Mouse (Mus musculus) brown adipose tissue, adult 24 weeks (tissue): ENCODE data around the gene Glt1d1. TPM values are rescaled to one million over a fixed set of nuclear protein-coding genes. Genes with fewer than 3 reads are reported as not detected.

Experiments used
- H3K27ac ChIP-seq: fragments of 200-500 bp; replicated peaks from 2 replicates; pipeline ENCODE4 v1.5.1; 2012; ENCODE audit warnings: low read depth, mild to moderate bottlenecking, low read length
- H3K4me1 ChIP-seq: fragments of 200-500 bp; 2 replicates; pipeline ENCODE4 v1.6.1; 2012; ENCODE audit warnings: low read length, mixed read lengths; ENCODE audit not compliant: control insufficient read depth, insufficient read depth, insufficient read length
- H3K4me3 ChIP-seq: fragments of 200-500 bp; 2 replicates; pipeline ENCODE4 v1.5.1; 2012; ENCODE audit warnings: low read depth, mild to moderate bottlenecking, low read length, moderate library complexity; ENCODE audit not compliant: insufficient read depth
- polyA plus RNA-seq: library from polyadenylated mRNA; stranded (reverse); fragments of >200 nt; gene quantifications from 2 replicates; pipeline ENCODE4 v1.2.4, GENCODE M21; 2012; ENCODE audit not compliant: missing spikeins, insufficient read depth, insufficient read length

Gene Glt1d1
- polyA plus RNA-seq, 1 experiment = not detected

DNA sequence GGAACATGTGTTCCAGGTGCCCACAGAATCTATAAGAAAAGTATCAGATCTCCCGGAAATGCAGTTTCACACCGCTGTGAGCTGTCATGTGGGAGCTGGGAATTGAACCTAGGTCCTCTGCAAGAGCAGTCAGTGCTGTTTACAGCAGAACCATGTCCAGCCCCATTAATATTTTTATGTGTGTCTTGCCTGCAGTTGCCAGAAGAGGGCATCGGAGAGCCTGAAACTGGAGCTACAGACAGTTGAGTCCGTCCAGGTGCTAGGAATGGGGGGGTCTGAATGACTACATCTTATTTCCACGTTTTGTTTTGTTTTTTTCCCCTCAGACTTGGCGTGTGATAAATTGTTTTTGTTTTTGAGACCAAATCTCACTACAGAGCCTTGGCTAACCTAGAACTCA lies 16.0 kb downstream of the Glt1d1 start:
- no peak overlapping the region for H3K27ac ChIP-seq
- no peaks in the 10 kb centered on the region for H3K4me1 ChIP-seq
- H3K4me3 ChIP-seq = no peak overlapping the region

DNA sequence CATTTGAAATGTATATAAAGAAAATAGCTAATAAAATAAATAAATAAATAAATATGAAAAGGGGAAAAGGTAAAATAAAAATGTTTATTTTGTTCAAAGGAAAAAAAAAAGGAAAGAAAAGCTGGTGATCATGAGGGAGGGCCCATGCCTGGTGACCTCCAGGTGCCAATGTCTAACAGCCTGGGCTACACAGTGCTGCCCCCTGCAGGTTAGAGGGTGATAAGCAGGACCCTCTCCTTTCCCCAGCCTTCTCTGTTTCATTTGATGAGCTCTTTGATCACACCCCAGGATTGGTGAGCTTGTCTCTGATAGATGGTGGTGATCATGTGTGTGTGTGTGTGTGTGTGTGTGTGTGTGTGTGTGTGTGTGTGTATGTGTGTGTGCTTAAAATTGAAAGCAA lies 17.0 kb downstream of the Glt1d1 start:
- Histone ChIP-seq H3K4me3 (no peak overlapping the region), H3K4me1 (no peaks in the 10 kb centered on the region), H3K27ac (no peak overlapping the region)

DNA sequence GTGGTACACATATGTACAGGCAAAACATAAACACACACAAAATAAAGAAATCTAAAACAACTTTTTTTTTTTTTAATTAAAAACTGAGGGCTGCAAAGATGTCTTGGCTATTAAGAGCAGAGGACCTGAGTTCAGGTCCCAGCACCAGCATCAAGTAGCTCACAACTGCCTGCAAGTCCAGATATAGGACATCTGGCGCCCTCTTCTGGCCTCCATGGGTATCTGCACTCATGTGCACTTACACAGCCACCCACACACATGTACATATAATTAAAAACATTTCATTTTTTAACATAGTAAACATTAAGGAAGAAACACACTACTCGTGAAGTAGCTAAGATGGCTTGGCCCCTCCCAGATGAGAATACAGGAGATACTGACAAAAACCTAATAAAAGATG lies 26.2 kb downstream of the Glt1d1 start:
- Histone ChIP-seq H3K4me3 (no peak overlapping the region), H3K27ac (no peak overlapping the region), H3K4me1 (no peaks in the 10 kb centered on the region)

DNA sequence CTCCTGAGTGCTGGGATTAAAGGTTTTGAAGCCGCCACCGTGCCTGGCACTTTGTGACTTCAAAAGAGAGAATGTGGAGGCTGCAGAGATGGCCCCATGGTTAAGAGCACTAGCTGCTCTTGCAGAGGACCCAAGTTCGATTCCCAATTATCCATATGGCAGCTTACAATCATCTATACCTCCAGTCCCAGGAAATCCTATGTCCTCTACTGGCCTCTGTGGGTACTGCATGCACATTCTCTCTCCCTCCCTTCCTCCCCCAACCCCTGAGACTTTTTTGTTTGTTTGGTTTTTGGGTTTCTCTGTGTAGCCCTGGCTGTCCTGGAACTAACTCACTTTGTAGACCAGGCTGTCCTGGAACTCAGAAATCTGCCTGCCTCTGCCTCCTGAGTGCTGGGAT lies 27.2 kb downstream of the Glt1d1 start:
- Histone ChIP-seq H3K4me3 (no peak overlapping the region), H3K27ac (no peak overlapping the region), H3K4me1 (no peaks in the 10 kb centered on the region)

DNA sequence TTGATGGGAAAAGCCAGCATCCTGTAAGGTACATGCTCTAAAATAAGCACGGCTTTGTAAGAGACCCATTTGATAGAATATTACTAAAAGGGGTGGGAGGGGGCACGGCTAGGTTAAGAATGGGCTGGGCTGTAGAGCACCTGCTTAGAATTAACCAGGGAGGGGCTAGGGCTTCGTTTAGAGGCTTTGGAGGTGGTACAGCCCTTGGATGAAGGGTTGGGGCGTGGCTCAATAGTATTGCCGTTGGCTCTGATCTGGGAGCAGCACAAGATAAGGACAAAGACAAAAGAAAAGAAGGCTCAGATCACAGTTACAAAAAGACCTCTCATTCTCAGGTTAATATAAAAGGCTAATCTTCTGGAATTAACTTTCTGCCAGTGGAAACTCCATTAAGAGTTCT lies 28.2 kb downstream of the Glt1d1 start:
- H3K4me3 ChIP-seq = no peak overlapping the region
- H3K4me1 ChIP-seq = no peaks in the 10 kb centered on the region
- H3K27ac ChIP-seq = no peak overlapping the region

DNA sequence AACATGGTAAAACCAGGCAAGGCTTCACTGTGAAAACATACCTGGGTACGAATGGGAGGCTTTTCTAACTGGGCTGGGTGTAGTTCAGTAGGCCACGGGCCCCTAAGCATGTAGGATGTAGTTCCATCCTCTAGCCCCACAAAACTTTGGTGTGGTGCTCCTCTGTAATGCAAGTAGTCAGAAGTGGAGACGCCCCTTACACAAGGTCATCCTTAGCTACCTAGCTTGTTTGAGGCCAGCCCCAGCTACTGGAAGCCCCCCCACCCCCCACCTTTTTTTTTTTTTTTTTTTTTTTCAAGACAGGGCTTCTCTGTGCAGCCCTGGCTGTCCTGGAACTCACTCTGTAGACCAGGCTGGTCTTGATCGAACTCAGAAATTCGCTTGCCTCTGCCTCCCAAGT lies 28.9 kb downstream of the Glt1d1 start:
- H3K4me3 ChIP-seq = no peak overlapping the region
- H3K27ac ChIP-seq = no peak overlapping the region
- H3K4me1 ChIP-seq = no peaks in the 10 kb centered on the region

DNA sequence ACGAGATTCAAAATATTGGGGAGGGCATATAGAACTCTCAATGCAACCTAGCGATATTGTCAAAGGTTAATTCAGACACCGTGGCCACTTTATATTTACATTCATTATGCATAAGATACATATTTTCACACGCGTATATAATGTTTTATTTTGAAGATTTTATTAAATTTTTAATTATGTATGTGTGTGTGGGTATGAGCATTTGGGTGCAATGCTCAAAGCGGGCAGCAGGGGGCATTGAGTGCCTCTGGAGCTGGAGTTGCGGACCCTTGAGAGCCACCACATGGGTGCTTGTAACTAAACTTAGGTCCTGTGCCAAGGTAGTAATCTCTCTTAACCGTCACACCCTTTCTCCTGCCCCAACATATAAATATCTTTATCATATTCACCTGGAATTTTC lies 41.9 kb downstream of the Glt1d1 start:
- H3K4me3 ChIP-seq = no peak overlapping the region
- H3K27ac ChIP-seq = no peak overlapping the region
- H3K4me1 ChIP-seq = no peaks in the 10 kb centered on the region

DNA sequence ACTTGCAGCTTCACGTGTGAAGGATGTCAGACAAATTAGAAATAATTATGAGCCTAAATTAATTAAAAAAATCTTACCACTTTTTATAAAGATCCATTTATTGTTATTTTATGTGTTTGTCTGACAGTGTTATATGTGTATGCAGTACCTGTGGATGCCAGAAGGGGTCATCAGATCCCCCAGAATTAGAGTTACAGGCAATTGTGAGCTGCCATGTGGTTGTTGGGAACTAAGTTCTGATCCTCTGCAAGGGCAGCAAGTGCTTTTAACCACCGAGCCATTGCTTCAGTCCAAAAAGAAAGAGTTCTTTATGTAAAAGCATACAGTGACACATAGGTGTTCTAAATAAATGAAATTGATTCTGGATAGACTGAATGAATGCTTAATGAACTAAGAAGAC lies 45.5 kb downstream of the Glt1d1 start:
- H3K4me3 ChIP-seq = no peak overlapping the region
- no peak overlapping the region for H3K27ac ChIP-seq
- H3K4me1 ChIP-seq = no peaks in the 10 kb centered on the region

DNA sequence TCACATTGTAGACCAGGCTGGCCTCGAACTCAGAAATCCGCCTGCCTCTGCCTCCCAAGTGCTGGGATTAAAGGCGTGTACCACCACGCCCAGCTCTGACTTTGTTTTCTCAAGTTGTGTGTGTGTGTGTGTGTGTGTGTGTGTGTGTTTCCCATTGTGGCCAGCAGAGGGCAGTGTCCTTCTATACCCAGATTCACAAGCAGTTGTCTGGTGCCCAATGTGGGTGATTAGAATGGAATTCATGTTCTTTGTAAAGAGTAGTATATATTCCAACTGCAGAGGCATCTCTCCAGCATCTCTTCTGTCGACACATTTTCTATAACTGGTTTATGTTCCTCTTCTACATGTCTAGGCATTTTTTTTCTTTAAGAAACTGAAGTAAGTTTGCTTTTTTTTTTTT lies 46.4 kb downstream of the Glt1d1 start:
- Histone ChIP-seq H3K4me1 (no peaks in the 10 kb centered on the region), H3K4me3 (no peak overlapping the region), H3K27ac (no peak overlapping the region)

DNA sequence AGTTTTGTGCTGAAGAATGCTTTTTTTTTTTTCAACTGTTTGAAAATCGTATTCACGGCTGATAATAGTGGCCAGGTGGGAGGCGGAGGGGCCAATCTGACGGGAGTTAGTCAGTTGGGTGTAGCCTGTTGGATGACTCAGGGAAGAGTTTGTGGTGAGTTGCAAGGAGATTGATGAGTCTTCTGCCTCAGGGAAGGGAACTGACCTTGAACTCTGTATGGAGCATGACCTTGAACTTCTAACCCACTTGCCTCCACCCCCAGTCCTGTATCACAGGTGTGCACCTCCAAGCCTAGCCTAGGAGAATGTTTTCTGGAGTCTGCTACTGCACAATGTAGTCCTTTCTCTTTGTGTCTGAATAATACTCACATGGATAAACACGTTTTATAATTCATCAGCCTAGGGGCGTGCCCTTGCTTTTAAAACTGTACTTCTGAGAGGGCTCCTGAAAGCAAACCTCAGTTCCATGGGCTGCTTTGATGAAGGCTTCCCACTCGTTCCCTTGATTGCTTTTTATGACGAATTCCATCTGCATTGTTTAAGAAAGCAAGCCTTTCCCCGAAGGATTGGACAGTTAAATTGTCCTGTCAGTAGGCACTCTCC lies 56.6 kb downstream of the Glt1d1 start:
- Histone ChIP-seq H3K4me1 (no peaks in the 10 kb centered on the region), H3K4me3 (no peak overlapping the region), H3K27ac (no peak overlapping the region)

DNA sequence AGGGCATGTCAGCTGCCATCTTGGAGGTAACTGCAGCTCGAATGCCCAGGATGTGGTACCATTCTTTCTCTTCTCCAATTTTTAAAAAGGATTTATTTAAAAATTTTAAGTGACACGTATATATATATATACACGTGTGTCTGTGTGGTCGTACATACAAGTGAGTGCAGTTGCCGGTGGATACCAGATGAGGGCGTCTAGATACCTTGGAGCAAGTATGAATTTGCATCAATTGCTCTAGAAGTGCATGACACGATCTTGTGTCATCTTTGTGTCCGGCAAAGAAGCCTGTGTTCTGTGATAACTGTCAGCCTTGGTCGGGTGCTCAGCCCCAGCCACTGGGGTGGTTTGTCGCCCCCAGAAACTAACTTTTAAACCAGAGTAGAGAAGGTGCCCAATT lies 59.0 kb downstream of the Glt1d1 start:
- H3K4me1 ChIP-seq = no peaks in the 10 kb centered on the region
- no peak overlapping the region for H3K4me3 ChIP-seq

DNA sequence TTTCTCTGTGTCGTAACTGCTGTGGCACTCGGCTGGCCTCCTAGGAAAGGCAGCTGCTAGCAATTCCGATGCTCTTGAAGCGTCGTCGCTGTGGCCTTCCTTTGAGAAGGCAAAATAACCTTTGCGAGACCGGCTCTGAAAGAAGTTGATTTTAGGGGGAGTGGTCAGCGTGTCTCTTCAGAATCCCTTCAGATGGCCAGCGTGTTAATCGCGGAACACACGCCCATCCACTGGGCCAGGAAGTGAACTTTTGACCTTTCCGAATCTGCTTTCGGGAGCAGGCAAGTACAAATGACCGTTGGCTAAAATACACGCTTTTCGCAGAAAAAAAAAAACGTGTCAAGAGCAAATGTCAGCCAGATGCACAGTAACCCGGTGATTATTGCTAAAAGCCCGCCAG lies 59.5 kb downstream of the Glt1d1 start:
- Histone ChIP-seq H3K4me1 (no peaks in the 10 kb centered on the region), H3K4me3 (no peak overlapping the region), H3K27ac (no peak overlapping the region)

More for the DNA sequence above, 59.0 kb downstream of the Glt1d1 start:
- no peak overlapping the region for H3K27ac ChIP-seq

DNA sequence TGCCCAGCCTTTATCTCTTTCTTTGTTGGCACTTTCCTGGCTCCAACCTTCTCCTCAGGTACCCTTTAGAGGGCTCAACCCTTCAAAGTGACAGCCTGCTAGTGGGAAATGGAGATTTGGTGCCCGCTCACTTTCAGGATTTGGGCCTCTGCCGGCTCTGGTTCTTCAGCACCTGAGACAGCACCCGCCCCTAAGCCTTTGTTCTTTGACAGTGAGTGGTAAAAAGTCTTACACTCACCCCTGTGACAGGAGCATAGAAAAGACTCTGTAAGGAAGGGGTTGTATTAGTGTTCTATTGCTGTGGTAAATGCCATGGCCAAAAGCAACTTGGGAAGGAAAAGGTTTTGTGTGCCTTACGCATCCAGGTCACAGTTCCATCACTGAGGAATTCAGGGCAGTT lies 63.8 kb downstream of the Glt1d1 start:
- Histone ChIP-seq H3K27ac (no peak overlapping the region), H3K4me1 (no peaks in the 10 kb centered on the region), H3K4me3 (no peak overlapping the region)

DNA sequence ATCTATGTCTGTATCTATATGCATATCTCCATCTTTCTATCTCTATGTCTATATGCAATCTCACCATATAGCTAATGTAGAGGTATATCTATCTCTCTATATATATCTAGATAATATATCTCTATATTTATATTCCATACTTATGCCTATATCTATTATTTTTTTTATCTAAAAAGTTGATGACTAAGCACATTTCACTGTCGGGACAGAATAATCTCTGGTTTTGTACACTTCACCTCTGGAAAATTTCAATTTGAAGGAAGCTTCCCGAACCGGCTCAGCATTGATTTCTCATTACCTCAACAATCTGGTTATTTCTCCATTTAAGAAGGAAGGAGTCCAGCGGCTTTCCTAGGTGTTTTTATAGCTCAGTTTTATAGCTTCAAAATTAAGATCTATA lies 64.5 kb downstream of the Glt1d1 start:
- H3K4me3 ChIP-seq = no peak overlapping the region
- no peak overlapping the region for H3K27ac ChIP-seq
- H3K4me1 ChIP-seq = no peaks in the 10 kb centered on the region

DNA sequence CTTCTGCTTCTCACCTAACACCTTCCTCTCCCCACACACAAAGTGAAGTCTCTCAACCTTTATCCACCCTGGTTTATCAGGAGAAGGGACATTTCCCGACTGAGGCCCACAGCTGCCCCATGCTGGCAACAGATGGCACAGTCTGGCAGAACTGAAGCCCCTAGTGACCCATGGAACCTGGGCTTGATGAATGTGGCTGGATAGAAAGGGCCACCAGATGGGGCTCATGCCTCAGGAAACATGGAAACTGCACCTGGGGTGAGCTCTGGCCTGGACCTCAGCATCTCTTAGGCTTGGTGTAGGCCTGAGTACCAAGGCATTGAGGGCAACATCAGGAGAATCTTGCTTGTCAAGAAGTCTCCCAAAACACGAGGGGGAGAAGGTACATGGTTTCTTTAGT lies 66.5 kb downstream of the Glt1d1 start:
- H3K27ac ChIP-seq = no peak overlapping the region
- H3K4me3 ChIP-seq = no peak overlapping the region
- no peaks in the 10 kb centered on the region for H3K4me1 ChIP-seq

DNA sequence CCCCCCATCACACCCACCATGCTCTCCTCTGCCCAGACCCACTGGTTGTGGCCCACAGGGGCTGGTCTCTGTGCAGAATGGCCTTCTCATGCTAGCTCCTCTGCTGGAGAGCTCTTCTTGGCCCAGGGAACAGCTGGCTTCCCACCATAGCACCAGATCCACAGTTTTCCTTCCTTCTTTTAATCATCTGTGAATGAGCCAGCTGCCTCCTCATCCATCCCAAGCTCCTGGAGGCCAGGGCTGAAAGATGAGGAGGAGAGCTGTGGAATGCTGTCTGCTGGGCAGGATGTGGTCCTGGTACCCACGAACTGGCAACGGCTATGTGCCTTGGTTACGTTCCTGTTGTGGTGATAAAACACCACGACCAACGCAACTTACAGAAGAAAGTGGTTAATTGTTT lies 67.6 kb downstream of the Glt1d1 start:
- Histone ChIP-seq H3K4me1 (no peaks in the 10 kb centered on the region), H3K27ac (no peak overlapping the region), H3K4me3 (no peak overlapping the region)

DNA sequence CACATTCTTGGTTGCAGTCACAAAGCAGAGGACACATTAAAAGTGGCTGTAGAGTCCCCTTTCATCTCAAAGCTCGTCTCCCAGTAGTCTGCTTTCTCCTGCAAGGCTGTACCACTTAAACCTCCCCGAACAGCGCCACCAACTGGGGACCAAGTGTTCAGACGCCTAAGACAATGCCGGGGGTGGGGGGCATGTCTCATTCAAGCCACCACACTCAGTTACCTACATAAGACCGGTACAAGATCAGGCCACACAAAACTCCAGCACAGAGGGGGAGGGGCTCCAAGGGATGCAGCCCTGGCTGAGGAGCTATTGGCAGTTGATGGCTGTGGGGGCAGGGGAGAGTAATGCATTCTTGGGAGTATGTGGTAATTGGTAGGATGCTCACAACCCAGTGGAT lies 68.1 kb downstream of the Glt1d1 start:
- Histone ChIP-seq H3K27ac (no peak overlapping the region), H3K4me3 (no peak overlapping the region), H3K4me1 (no peaks in the 10 kb centered on the region)
